Mouse (Mus musculus) liver, embryonic 16.5 days (tissue): ENCODE data around the gene Uspl1. TPM values are rescaled to one million over a fixed set of nuclear protein-coding genes. Genes with fewer than 3 reads are reported as not detected.

ENCODE experiments used
- ATAC-seq: fragments of 200-750 bp; cut with Nextera tagmentation; 2 replicates; pipeline ENCODE4 v1.8.0; 2017; ENCODE audit warnings: low read depth, mild to moderate bottlenecking, moderate number of reproducible peaks, moderate library complexity
- H3K27ac ChIP-seq: fragments of 300-500 bp; sonication (generic); 2 replicates; pipeline ENCODE4 v1.5.1; 2014; ENCODE audit warnings: mild to moderate bottlenecking, low read length
- H3K27me3 ChIP-seq: fragments of 300-500 bp; sonication (generic); 2 replicates; pipeline ENCODE4 v1.6.1; 2014; ENCODE audit warnings: low read depth, low read length, mixed read lengths; ENCODE audit not compliant: control insufficient read depth, insufficient read depth
- H3K36me3 ChIP-seq: fragments of 300-500 bp; sonication (generic); 2 replicates; pipeline ENCODE4 v1.6.1; 2014; ENCODE audit warnings: mild to moderate bottlenecking; ENCODE audit not compliant: control insufficient read depth, insufficient read depth
- H3K4me1 ChIP-seq: fragments of 300-500 bp; sonication (generic); 2 replicates; pipeline ENCODE4 v1.6.1; 2014; ENCODE audit warnings: low read depth, low read length, mixed read lengths; ENCODE audit not compliant: control insufficient read depth
- H3K4me2 ChIP-seq: fragments of 300-500 bp; sonication (generic); 2 replicates; pipeline ENCODE4 v1.6.1; 2014; ENCODE audit warnings: low read depth, low read length, mixed read lengths
- H3K4me3 ChIP-seq: fragments of 300-500 bp; sonication (generic); 2 replicates; pipeline ENCODE4 v1.5.1; 2014; ENCODE audit warnings: low read depth, mild to moderate bottlenecking, low read length
- H3K9ac ChIP-seq: fragments of 300-500 bp; sonication (generic); 2 replicates; pipeline ENCODE4 v1.6.1; 2014; ENCODE audit warnings: low read depth, low read length
- H3K9me3 ChIP-seq: fragments of 300-500 bp; sonication (generic); replicated peaks from 2 replicates; pipeline ENCODE4 v1.6.1; 2016; ENCODE audit warnings: low read length; ENCODE audit not compliant: control insufficient read depth
- WGBS: fragments of 180-500 bp; shearing (Covaris S2); extraction: QIAGEN DNeasy Blood & Tissue Kit; methylation state at CpG from one replicate; pipeline ENCODE4 v1.1.7; 2014; ENCODE audit not compliant: insufficient replicate concordance; 5-methylcytosine and 5-hydroxymethylcytosine counted together
- polyA plus RNA-seq: library from polyadenylated mRNA; unstranded; fragments of >200 nt; fragmentation: Nextera tagmentation; extraction: Ambion mirVana; gene quantifications from 2 replicates; pipeline ENCODE4 v1.2.1, GENCODE M21; 2015

The Uspl1 gene
- polyA plus RNA-seq, 1 experiment from 2014 or later, result 16.1 TPM

- WGBS, result 78% methylated on average over 25 of the region's 25 CpGs
- H3K4me2 ChIP-seq, result no peak overlapping the region
Measured at GRCm38 (mm10) chr5:149143766-149144375, 40.3 kb upstream of the Uspl1 start.

GRCm38 (mm10) chr5:149146691-149147090 is 37.5 kb upstream of the Uspl1 start:
- Histone ChIP-seq H3K4me2 (no peak overlapping the region), H3K9me3 (no peaks in the 10 kb centered on the region), H3K27me3 (no peaks in the 10 kb centered on the region), H3K27ac (no peak overlapping the region), H3K9ac (no peak overlapping the region), H3K36me3 (no peaks in the 10 kb centered on the region), H3K4me1 (no peaks in the 10 kb centered on the region), H3K4me3 (no peak overlapping the region)
- no peak for ATAC-seq
- WGBS, result 63% methylated on average over 7 of the region's 7 CpGs

More at GRCm38 (mm10) chr5:149143766-149144375, 40.3 kb upstream of the Uspl1 start:
- H3K36me3 ChIP-seq, result no peaks in the 10 kb centered on the region
- H3K4me1 ChIP-seq, result no peaks in the 10 kb centered on the region
- no peak overlapping the region for H3K4me3 ChIP-seq
- no peaks in the 10 kb centered on the region for H3K27me3 ChIP-seq
- ATAC-seq, result no peak
- H3K27ac ChIP-seq, result no peak overlapping the region
- H3K9me3 ChIP-seq, result no peaks in the 10 kb centered on the region
- no peak overlapping the region for H3K9ac ChIP-seq

- no peaks in the 10 kb centered on the region for H3K4me1 ChIP-seq
- H3K27ac ChIP-seq, result no peak overlapping the region
- H3K4me2 ChIP-seq, result no peak overlapping the region
- no peak for ATAC-seq
- H3K27me3 ChIP-seq, result no peaks in the 10 kb centered on the region
- H3K4me3 ChIP-seq, result no peak overlapping the region
- 36% methylated on average over 8 of the region's 8 CpGs for WGBS
- H3K9me3 ChIP-seq, result no peaks in the 10 kb centered on the region
- H3K9ac ChIP-seq, result no peak overlapping the region
- H3K36me3 ChIP-seq, result no peaks in the 10 kb centered on the region
Measured at GRCm38 (mm10) chr5:149147386-149148000, 36.7 kb upstream of the Uspl1 start.

- Histone ChIP-seq H3K4me3 (no peak overlapping the region), H3K36me3 (no peaks in the 10 kb centered on the region), H3K4me1 (no peaks in the 10 kb centered on the region), H3K9ac (no peak overlapping the region), H3K4me2 (no peak overlapping the region), H3K27me3 (no peaks in the 10 kb centered on the region), H3K9me3 (no peaks in the 10 kb centered on the region), H3K27ac (no peak overlapping the region)
- WGBS, result 80% methylated on average over 3 of the region's 3 CpGs
- no peak for ATAC-seq
Measured at GRCm38 (mm10) chr5:149150882-149151281, 33.3 kb upstream of the Uspl1 start.

GRCm38 (mm10) chr5:149152063-149152773 is 31.9 kb upstream of the Uspl1 start:
- H3K27ac ChIP-seq, result no peak overlapping the region
- no peak for ATAC-seq
- no peaks in the 10 kb centered on the region for H3K9me3 ChIP-seq
- H3K9ac ChIP-seq, result no peak overlapping the region
- H3K4me3 ChIP-seq, result no peak overlapping the region
- H3K4me1 ChIP-seq, result no peaks in the 10 kb centered on the region
- H3K36me3 ChIP-seq, result no peaks in the 10 kb centered on the region
- 70% methylated on average over 13 of the region's 13 CpGs for WGBS
- H3K4me2 ChIP-seq, result no peak overlapping the region
- no peaks in the 10 kb centered on the region for H3K27me3 ChIP-seq

GRCm38 (mm10) chr5:149152774-149153155 is 31.4 kb upstream of the Uspl1 start:
- H3K4me1 ChIP-seq, result no peaks in the 10 kb centered on the region
- no peak overlapping the region for H3K9ac ChIP-seq
- no peak overlapping the region for H3K4me3 ChIP-seq
- H3K36me3 ChIP-seq, result no peaks in the 10 kb centered on the region
- H3K4me2 ChIP-seq, result no peak overlapping the region
- H3K27ac ChIP-seq, result no peak overlapping the region
- no peaks in the 10 kb centered on the region for H3K9me3 ChIP-seq
- no peak for ATAC-seq
- H3K27me3 ChIP-seq, result no peaks in the 10 kb centered on the region
- 75% methylated on average over 12 of the region's 12 CpGs for WGBS

- Histone ChIP-seq H3K4me2 (no peak overlapping the region), H3K9me3 (no peaks in the 10 kb centered on the region), H3K4me1 (no peaks in the 10 kb centered on the region), H3K27me3 (no peaks in the 10 kb centered on the region), H3K36me3 (no peaks in the 10 kb centered on the region), H3K4me3 (no peak overlapping the region), H3K9ac (no peak overlapping the region), H3K27ac (no peak overlapping the region)
- peak; percentile 35; the same call in 1 of the 2 replicates for ATAC-seq
- WGBS, result 79% methylated on average over 18 of the region's 18 CpGs
Measured at GRCm38 (mm10) chr5:149156886-149157563, 27.1 kb upstream of the Uspl1 start.

GRCm38 (mm10) chr5:149159021-149159420 is 25.1 kb upstream of the Uspl1 start:
- H3K9ac ChIP-seq, result no peak overlapping the region

More at GRCm38 (mm10) chr5:149159021-149159420, 25.1 kb upstream of the Uspl1 start:
- Histone ChIP-seq H3K36me3 (no peaks in the 10 kb centered on the region), H3K9me3 (no peaks in the 10 kb centered on the region), H3K4me1 (no peaks in the 10 kb centered on the region), H3K27me3 (no peaks in the 10 kb centered on the region), H3K4me3 (no peak overlapping the region), H3K27ac (no peak overlapping the region), H3K4me2 (no peak overlapping the region)
- WGBS, result 80% methylated on average over 6 of the region's 6 CpGs
- no peak for ATAC-seq
